Mouse (Mus musculus): ENCODE results near the gene Mex3d.

Mex3d gene

GRCm38 (mm10) chr10:80331636-80332524 is 55.6 kb downstream of the Mex3d start:
- DNase-seq (ENCODE audit: low read depth, low spot score): peak; percentile 63

- DNase-seq (ENCODE audit: low read depth, low spot score): no peak
Observed at GRCm38 (mm10) chr10:80330888-80331287, 56.6 kb downstream of the Mex3d start.
